Mouse (Mus musculus) ES-E14 (cell line): Measurements from ENCODE around the gene Lad1. TPM values are rescaled to one million over a fixed set of nuclear protein-coding genes. Genes with fewer than 3 reads are reported as not detected.

Experiments used
- DNase-seq: peaks from one replicate; pipeline ENCODE4 v3.0.0-alpha.2; 2013; ENCODE audit warnings: low read depth, low spot score
- H3K27ac ChIP-seq: 2 replicates; pipeline ENCODE4 v1.5.1; 2012; ENCODE audit warnings: low read depth, mild to moderate bottlenecking, low read length, moderate library complexity, mixed read lengths; ENCODE audit not compliant: poor library complexity, insufficient read depth, severe bottlenecking
- H3K36me3 ChIP-seq: 2 replicates; pipeline ENCODE4 v1.6.1; 2012; ENCODE audit warnings: mild to moderate bottlenecking, low read length, moderate library complexity, mixed read lengths; ENCODE audit not compliant: control insufficient read depth, poor library complexity, insufficient read depth, severe bottlenecking
- H3K4me1 ChIP-seq, 2 experiments: fragments of 150-350 bp in 1 of 2; sonication (generic) in 1 of 2; 2 replicates each; pipeline ENCODE4 v1.6.1; 2012; ENCODE audit warnings: low read length in 2 of 2, mild to moderate bottlenecking in 1 of 2, mixed read lengths in 1 of 2; ENCODE audit not compliant: control insufficient read depth in 2 of 2, insufficient read depth in 2 of 2, poor library complexity in 1 of 2
- H3K4me3 ChIP-seq, 2 experiments: fragments of 150-350 bp in 1 of 2; sonication (generic) in 1 of 2; 2 replicates each; pipeline ENCODE4 v1.5.1; 2012; ENCODE audit warnings: low read length in 2 of 2, low read depth in 1 of 2, mild to moderate bottlenecking in 1 of 2, mixed read lengths in 1 of 2; ENCODE audit not compliant: insufficient read depth in 1 of 2, poor library complexity in 1 of 2, severe bottlenecking in 1 of 2
- H3K9ac ChIP-seq: 2 replicates; pipeline ENCODE4 v1.6.1; 2012; ENCODE audit warnings: low read depth, mild to moderate bottlenecking, low read length, mixed read lengths; ENCODE audit not compliant: poor library complexity, insufficient read depth, severe bottlenecking
- H3K9me3 ChIP-seq: fragments of 150-350 bp; sonication (generic); 2 replicates; pipeline ENCODE4 v1.6.1; 2012; ENCODE audit warnings: low read depth, mild to moderate bottlenecking, low read length; ENCODE audit not compliant: control insufficient read depth, insufficient read depth
- CHD2 ChIP-seq: IDR thresholded peaks from 2 replicates; pipeline ENCODE4 v1.6.1; 2014; ENCODE audit warnings: mild to moderate bottlenecking, low read depth, low read length, inconsistent platforms
- HCFC1 ChIP-seq: IDR thresholded peaks from 2 replicates; pipeline ENCODE4 v1.6.1; 2012; ENCODE audit warnings: low read length, inconsistent platforms, borderline replicate concordance; ENCODE audit not compliant: insufficient read depth
- MAFK ChIP-seq: IDR thresholded peaks from 2 replicates; pipeline ENCODE4 v1.6.1; 2014; ENCODE audit warnings: mild to moderate bottlenecking, low read depth, low read length, inconsistent platforms; ENCODE audit not compliant: insufficient read depth
- ZC3H11A ChIP-seq: IDR thresholded peaks from 2 replicates; pipeline ENCODE4 v1.6.1; 2012; ENCODE audit warnings: low read depth, mild to moderate bottlenecking, inconsistent platforms, low read length, borderline replicate concordance
- ZNF384 ChIP-seq: IDR thresholded peaks from 2 replicates; pipeline ENCODE4 v1.6.1; 2012; ENCODE audit warnings: low read depth, low read length, inconsistent platforms
- in situ Hi-C, 2 experiments: fragments of 600-800 bp; cut with MboI; formaldehyde crosslinking; loops; one replicate each; pipeline ENCODE4 v1.15.1; 2025; ENCODE audit warnings: low sequenced_read_pairs in 2 of 2, inconsistent platforms in 1 of 2; ENCODE audit not compliant: unreplicated experiment in 2 of 2
- total RNA-seq: library from RNA; depleted of rRNA; stranded (reverse); fragments of 300-350 nt; gene quantifications from 2 replicates; pipeline ENCODE4 v1.2.3, GENCODE M21; 2012; rRNA removed

Lad1 gene
- total RNA-seq, 1 experiment, result 5.2 TPM

DNA sequence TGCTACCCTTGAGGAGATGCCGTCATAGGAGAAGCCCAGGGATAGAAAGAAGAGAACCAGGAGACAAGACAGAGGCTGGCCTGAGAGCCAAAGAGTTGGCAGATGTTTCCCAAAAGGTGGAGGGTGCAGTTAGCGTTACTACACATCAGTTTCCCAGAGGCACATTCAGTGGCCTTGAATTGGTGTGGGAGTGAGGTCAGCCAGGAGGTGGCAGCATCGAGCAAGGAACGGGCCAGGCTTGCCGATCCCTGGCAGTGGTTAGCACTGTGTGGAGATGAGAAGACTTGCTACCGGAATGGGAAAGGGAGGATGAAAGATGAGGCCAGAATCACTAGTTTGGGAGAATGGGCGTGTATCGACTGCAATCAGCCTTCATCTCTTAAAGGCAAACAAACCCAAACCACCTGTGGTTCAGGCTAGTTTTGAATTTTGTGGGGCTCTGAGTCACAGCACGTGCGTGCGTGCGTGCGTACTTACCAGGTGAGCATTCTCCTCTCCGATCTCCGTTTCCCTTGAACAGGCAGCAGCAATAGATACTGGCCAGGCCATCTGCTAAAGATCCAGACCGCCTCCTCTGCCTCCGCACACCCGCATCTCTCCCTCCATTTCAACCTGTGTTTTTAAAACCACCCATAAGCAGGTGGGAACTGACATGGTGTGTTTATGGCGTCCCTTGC lies 47.3 kb downstream of the Lad1 start:
- no peak overlapping the region; a peak in 1 of 4 replicates for H3K4me3 ChIP-seq
- TF ChIP-seq ZC3H11A, result peak; percentile 60; the same call in 1 of the 2 replicates
- no peak for TF ChIP-seq ZNF384
- H3K4me1 ChIP-seq, result no peaks in the 10 kb centered on the region
- H3K9me3 ChIP-seq, result no peaks in the 10 kb centered on the region
- H3K9ac ChIP-seq, result no peak overlapping the region
- peak; percentile 75 for DNase-seq
- in situ Hi-C loops, result loop anchor here in 1 of 2 experiments (5.0 kb wide), 1 partner anchor 82 kb away; no protein-coding TSS in a partner anchor
- no peak overlapping the region for H3K27ac ChIP-seq
- H3K36me3 ChIP-seq, result no peaks in the 10 kb centered on the region

DNA sequence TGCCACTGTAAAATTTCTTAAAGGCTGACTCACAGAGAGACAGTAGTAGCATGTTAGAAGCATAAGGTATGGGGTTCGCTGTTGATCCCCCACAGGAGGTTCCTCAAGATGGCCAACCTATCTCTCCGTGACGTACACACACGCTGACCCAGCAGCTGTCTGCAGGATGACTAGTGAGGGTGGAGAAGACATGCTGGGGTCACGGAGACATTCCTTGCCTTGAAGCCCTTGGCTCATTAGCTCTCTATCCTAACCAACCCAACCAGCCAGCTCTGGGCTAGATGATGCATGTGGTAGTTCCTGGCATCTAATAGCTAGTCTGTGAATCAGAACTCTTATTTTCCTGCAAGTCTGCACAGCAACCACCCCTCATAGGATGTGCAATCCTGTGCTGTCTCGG lies 50.2 kb downstream of the Lad1 start:
- no peak overlapping the region for H3K9ac ChIP-seq
- no peak overlapping the region for H3K4me3 ChIP-seq
- no peak overlapping the region for H3K27ac ChIP-seq
- no peaks in the 10 kb centered on the region for H3K36me3 ChIP-seq
- H3K9me3 ChIP-seq, result no peaks in the 10 kb centered on the region
- in situ Hi-C loops, result loop anchor here in 1 of 2 experiments (5.0 kb wide), 1 partner anchor 79 kb away; no protein-coding TSS in a partner anchor
- TF ChIP-seq CHD2 (no peak), HCFC1 (no peak), ZNF384 (no peak), MAFK (no peak), ZC3H11A (no peak)
- H3K4me1 ChIP-seq, result no peaks in the 10 kb centered on the region
- no peak for DNase-seq

DNA sequence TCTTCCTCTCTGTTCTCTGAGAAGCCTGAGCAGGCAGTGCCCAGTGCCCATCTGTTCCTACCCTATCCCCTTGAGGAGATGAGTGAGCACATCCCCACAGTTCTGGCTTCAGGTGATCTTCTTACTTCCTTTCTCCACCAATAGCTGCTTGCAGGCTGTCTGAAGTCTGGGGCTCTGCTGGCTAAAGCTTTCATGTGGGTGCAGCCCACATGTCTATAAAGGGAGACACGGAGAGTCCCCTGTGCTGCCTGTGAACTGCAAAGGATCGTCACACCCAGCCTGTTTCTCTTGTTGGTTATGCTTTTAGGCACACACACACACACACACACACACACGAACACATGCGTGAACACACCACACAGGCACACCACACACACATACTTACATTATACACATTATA lies 54.6 kb downstream of the Lad1 start:
- TF ChIP-seq CHD2, result no peak
- TF ChIP-seq ZNF384, result no peak
- DNase-seq, result no peak
- Histone ChIP-seq H3K9ac (no peak overlapping the region), H3K36me3 (no peaks in the 10 kb centered on the region), H3K4me1 (no peaks in the 10 kb centered on the region), H3K9me3 (no peaks in the 10 kb centered on the region), H3K27ac (no peak overlapping the region), H3K4me3 (no peak overlapping the region)
- in situ Hi-C loops, result no loop called here

DNA sequence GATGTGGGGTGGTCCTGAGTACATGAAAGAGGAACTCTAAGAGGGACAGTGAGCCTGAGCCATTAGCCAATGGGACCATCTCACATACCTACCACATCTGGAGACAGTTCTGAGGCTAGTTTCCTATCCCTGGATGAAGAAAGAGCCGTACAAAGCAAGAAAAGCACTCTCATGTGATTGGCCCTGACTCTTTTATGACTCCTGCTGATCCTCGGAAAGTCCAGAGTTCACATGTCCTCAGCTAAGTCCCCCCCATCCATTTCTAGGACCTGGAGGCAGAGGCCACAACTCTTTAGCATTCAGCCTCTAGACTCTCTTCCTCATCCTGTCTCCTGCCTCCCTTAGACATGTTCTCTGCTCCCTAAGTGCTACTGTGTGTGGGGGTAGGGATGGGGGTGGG lies 58.9 kb downstream of the Lad1 start:
- no peak for DNase-seq
- Histone ChIP-seq H3K9me3 (no peaks in the 10 kb centered on the region), H3K4me1 (no peaks in the 10 kb centered on the region), H3K9ac (no peak overlapping the region), H3K27ac (no peak overlapping the region), H3K4me3 (no peak overlapping the region), H3K36me3 (no peaks in the 10 kb centered on the region)
- TF ChIP-seq ZC3H11A (no peak), CHD2 (no peak), ZNF384 (no peak)
- in situ Hi-C loops, result no loop called here

DNA sequence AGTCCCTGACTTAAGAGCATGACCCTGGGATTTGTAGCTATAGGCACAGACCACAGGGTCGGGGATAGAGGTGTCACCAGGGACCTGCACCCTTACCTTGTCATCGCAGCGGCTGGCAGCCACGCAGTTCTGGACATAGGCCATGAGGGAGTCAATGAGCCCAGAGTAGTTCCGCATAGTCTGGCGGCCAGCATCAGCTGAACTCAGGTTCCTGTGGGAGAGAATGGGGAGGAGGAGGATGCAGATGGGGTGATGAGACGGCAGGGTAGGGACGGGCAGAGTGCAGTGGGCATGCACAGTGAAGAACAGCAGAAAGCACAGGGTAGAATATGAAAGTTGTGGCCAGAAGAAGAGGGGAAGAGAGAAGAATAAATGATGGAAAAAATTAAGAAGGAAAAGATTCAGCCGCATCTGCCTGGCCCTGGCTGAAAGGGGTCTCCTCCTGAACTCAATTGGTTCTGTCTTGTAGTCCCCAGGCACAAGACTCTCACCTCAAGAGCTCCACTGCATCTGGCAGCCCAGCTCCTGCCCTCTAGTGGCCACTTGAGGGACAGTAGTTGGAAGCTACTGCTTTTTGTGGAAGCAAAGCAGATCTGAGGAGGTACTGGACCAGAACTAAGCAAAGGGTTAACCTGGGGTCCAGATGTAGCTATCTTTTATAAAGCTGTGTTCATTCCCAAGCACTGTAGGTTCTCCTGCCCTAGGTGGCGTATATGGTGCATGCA lies 64.1 kb downstream of the Lad1 start:
- no peak overlapping the region for H3K27ac ChIP-seq
- H3K4me3 ChIP-seq, result no peak overlapping the region
- no peak overlapping the region for H3K9ac ChIP-seq
- in situ Hi-C loops, result no loop called here
- no peak for TF ChIP-seq ZC3H11A
- TF ChIP-seq HCFC1, result no peak
- TF ChIP-seq ZNF384, result no peak
- no peak for TF ChIP-seq MAFK
- no peak for TF ChIP-seq CHD2
- no peaks in the 10 kb centered on the region for H3K4me1 ChIP-seq
- H3K36me3 ChIP-seq, result no peaks in the 10 kb centered on the region
- peak; percentile 60 for DNase-seq
- no peaks in the 10 kb centered on the region for H3K9me3 ChIP-seq

Other genes with a start within 250 kb of the Lad1 start
- 10.4 and 11.4 TPM in 2 replicates for gene Nav1, start 211.3 kb upstream of the Lad1 start, total RNA-seq
- 91.6 and 131 TPM in 2 replicates for gene Csrp1, start 98.5 kb upstream of the Lad1 start, total RNA-seq
- gene Phlda3, start 52.5 kb upstream of the Lad1 start, total RNA-seq, result 51.1 and 70.7 TPM in 2 replicates
- gene Tnni1, start 39.2 kb upstream of the Lad1 start, total RNA-seq, result 1.1 and 1.6 TPM in 2 replicates
- 0.69 and 2.5 TPM in 2 replicates for gene Tnnt2, start 17.8 kb downstream of the Lad1 start, total RNA-seq
- 0.05 and 0.09 TPM in 2 replicates for gene Pkp1, start 100.6 kb downstream of the Lad1 start, total RNA-seq
- gene Igfn1, start 187.7 kb downstream of the Lad1 start, total RNA-seq, result 0.04 TPM in 1 of 2 replicates, not detected in the other
- 52.8 and 74.5 TPM in 2 replicates for gene Tmem9, start 189.6 kb downstream of the Lad1 start, total RNA-seq
- not detected in 2 replicates for gene Ascl5, start 232.2 kb downstream of the Lad1 start, total RNA-seq
- gene Cacna1s, start 234.2 kb downstream of the Lad1 start, total RNA-seq, result 15.8 and 17.2 TPM in 2 replicates